Mouse (Mus musculus): ENCODE results near the gene Ptar1. TPM values are rescaled to one million over a fixed set of nuclear protein-coding genes. Genes with fewer than 3 reads are reported as not detected.
"Not testable (repeated sequence)": the region's sequence is repeated elsewhere in the genome, so short reads cannot be mapped to it uniquely, and the experiment has no call there.

The Ptar1 gene
- polyA plus RNA-seq (2012; rRNA removed), result 4.4 and 6.4 TPM in 2 replicates

GRCm38 (mm10) chr19:23687296-23688021 lies at the start of gene Ptar1:
Gene Ptar1 (plus strand): TSS chr19:23687429.
- TF ChIP-seq CTCF (IDR thresholded peaks at IDR 0.05; ENCODE audit: borderline replicate concordance, extremely low read depth, insufficient read depth, insufficient read length), result no peak
- TF ChIP-seq POLR2A (IDR thresholded peaks at IDR 0.05; ENCODE audit: borderline replicate concordance, extremely low read depth, insufficient read depth, insufficient read length, poor library complexity, severe bottlenecking), result peak; percentile 95
- peak; percentile 94 for DNase-seq (ENCODE audit: low read depth)

- no peak for DNase-seq (ENCODE audit: low read depth)
- no peak for TF ChIP-seq POLR2A (IDR thresholded peaks at IDR 0.05; ENCODE audit: borderline replicate concordance, extremely low read depth, insufficient read depth, insufficient read length, poor library complexity, severe bottlenecking)
- TF ChIP-seq CTCF (IDR thresholded peaks at IDR 0.05; ENCODE audit: borderline replicate concordance, extremely low read depth, insufficient read depth, insufficient read length), result no peak
Measured at GRCm38 (mm10) chr19:23643819-23644218, 43.4 kb upstream of the Ptar1 start.

- DNase-seq (ENCODE audit: low read depth), result no peak
- TF ChIP-seq CTCF (IDR thresholded peaks at IDR 0.05; ENCODE audit: borderline replicate concordance, extremely low read depth, insufficient read depth, insufficient read length) (no peak), POLR2A (IDR thresholded peaks at IDR 0.05; ENCODE audit: borderline replicate concordance, extremely low read depth, insufficient read depth, insufficient read length, poor library complexity, severe bottlenecking) (no peak)
Measured at GRCm38 (mm10) chr19:23645347-23645746, 41.9 kb upstream of the Ptar1 start.

- no peak for DNase-seq (ENCODE audit: low read depth)
- TF ChIP-seq CTCF (IDR thresholded peaks at IDR 0.05; ENCODE audit: borderline replicate concordance, extremely low read depth, insufficient read depth, insufficient read length), result no peak
- TF ChIP-seq POLR2A (IDR thresholded peaks at IDR 0.05; ENCODE audit: borderline replicate concordance, extremely low read depth, insufficient read depth, insufficient read length, poor library complexity, severe bottlenecking), result no peak
Measured at GRCm38 (mm10) chr19:23647308-23647707, 39.9 kb upstream of the Ptar1 start.

- DNase-seq (ENCODE audit: low read depth), result peak; percentile 80
- TF ChIP-seq POLR2A (IDR thresholded peaks at IDR 0.05; ENCODE audit: borderline replicate concordance, extremely low read depth, insufficient read depth, insufficient read length, poor library complexity, severe bottlenecking) (no peak), CTCF (IDR thresholded peaks at IDR 0.05; ENCODE audit: borderline replicate concordance, extremely low read depth, insufficient read depth, insufficient read length) (no peak)
Measured at GRCm38 (mm10) chr19:23652644-23653043, 34.6 kb upstream of the Ptar1 start, which contains the start of gene 1700028P14Rik. Gene 1700028P14Rik (minus strand): TSS chr19:23652812.

GRCm38 (mm10) chr19:23653154-23653553 lies 34.1 kb upstream of the Ptar1 start:
- TF ChIP-seq CTCF (IDR thresholded peaks at IDR 0.05; ENCODE audit: borderline replicate concordance, extremely low read depth, insufficient read depth, insufficient read length), result no peak
- TF ChIP-seq POLR2A (IDR thresholded peaks at IDR 0.05; ENCODE audit: borderline replicate concordance, extremely low read depth, insufficient read depth, insufficient read length, poor library complexity, severe bottlenecking), result no peak
- no peak for DNase-seq (ENCODE audit: low read depth)

- DNase-seq (ENCODE audit: low read depth), result no peak
Measured at GRCm38 (mm10) chr19:23657261-23657932, 29.8 kb upstream of the Ptar1 start.

GRCm38 (mm10) chr19:23658350-23658749 lies 28.9 kb upstream of the Ptar1 start:
- no peak for DNase-seq (ENCODE audit: low read depth)
- TF ChIP-seq CTCF (IDR thresholded peaks at IDR 0.05; ENCODE audit: borderline replicate concordance, extremely low read depth, insufficient read depth, insufficient read length) (no peak), POLR2A (IDR thresholded peaks at IDR 0.05; ENCODE audit: borderline replicate concordance, extremely low read depth, insufficient read depth, insufficient read length, poor library complexity, severe bottlenecking) (no peak)

More at GRCm38 (mm10) chr19:23657261-23657932, 29.8 kb upstream of the Ptar1 start:
- TF ChIP-seq CTCF (IDR thresholded peaks at IDR 0.05; ENCODE audit: borderline replicate concordance, extremely low read depth, insufficient read depth, insufficient read length), result no peak
- TF ChIP-seq POLR2A (IDR thresholded peaks at IDR 0.05; ENCODE audit: borderline replicate concordance, extremely low read depth, insufficient read depth, insufficient read length, poor library complexity, severe bottlenecking), result no peak

- no peak for DNase-seq (ENCODE audit: low read depth)
- no peak for TF ChIP-seq POLR2A (IDR thresholded peaks at IDR 0.05; ENCODE audit: borderline replicate concordance, extremely low read depth, insufficient read depth, insufficient read length, poor library complexity, severe bottlenecking)
- TF ChIP-seq CTCF (IDR thresholded peaks at IDR 0.05; ENCODE audit: borderline replicate concordance, extremely low read depth, insufficient read depth, insufficient read length), result no peak
Measured at GRCm38 (mm10) chr19:23664083-23664482, 23.1 kb upstream of the Ptar1 start.

- no peak for TF ChIP-seq CTCF (IDR thresholded peaks at IDR 0.05; ENCODE audit: borderline replicate concordance, extremely low read depth, insufficient read depth, insufficient read length)
- TF ChIP-seq POLR2A (IDR thresholded peaks at IDR 0.05; ENCODE audit: borderline replicate concordance, extremely low read depth, insufficient read depth, insufficient read length, poor library complexity, severe bottlenecking), result no peak
- peak; percentile 59 for DNase-seq (ENCODE audit: low read depth)
Measured at GRCm38 (mm10) chr19:23668142-23668655, 19.0 kb upstream of the Ptar1 start.

GRCm38 (mm10) chr19:23673021-23673420 lies 14.2 kb upstream of the Ptar1 start:
- TF ChIP-seq CTCF (IDR thresholded peaks at IDR 0.05; ENCODE audit: borderline replicate concordance, extremely low read depth, insufficient read depth, insufficient read length) (no peak), POLR2A (IDR thresholded peaks at IDR 0.05; ENCODE audit: borderline replicate concordance, extremely low read depth, insufficient read depth, insufficient read length, poor library complexity, severe bottlenecking) (no peak)
- no peak for DNase-seq (ENCODE audit: low read depth)

GRCm38 (mm10) chr19:23675656-23676055 lies 11.6 kb upstream of the Ptar1 start:
- not testable (repeated sequence) for DNase-seq (ENCODE audit: low read depth)
